Mouse (Mus musculus) stomach, embryonic 15.5 days (tissue): Measurements from ENCODE around the gene Fbxl17. TPM values are rescaled to one million over a fixed set of nuclear protein-coding genes. Genes with fewer than 3 reads are reported as not detected.

Experiments
- ATAC-seq: fragments of 200-750 bp; cut with Nextera tagmentation; 2 replicates; pipeline ENCODE4 v1.8.0; 2017; ENCODE audit warnings: low read depth, moderate number of reproducible peaks, moderate TSS enrichment; ENCODE audit not compliant: insufficient read depth, low FRiP score
- H3K27ac ChIP-seq: fragments of 300-500 bp; sonication (generic); 2 replicates; pipeline ENCODE4 v1.5.1; 2015; ENCODE audit warnings: mild to moderate bottlenecking, inconsistent platforms
- H3K27me3 ChIP-seq: fragments of 300-500 bp; sonication (generic); replicated peaks from 2 replicates; pipeline ENCODE4 v1.6.1; 2015; ENCODE audit warnings: inconsistent platforms
- H3K36me3 ChIP-seq: fragments of 300-500 bp; sonication (generic); 2 replicates; pipeline ENCODE4 v1.6.1; 2015; ENCODE audit warnings: inconsistent platforms
- H3K4me1 ChIP-seq: fragments of 300-500 bp; sonication (generic); 2 replicates; pipeline ENCODE4 v1.6.1; 2015; ENCODE audit warnings: inconsistent platforms
- H3K4me2 ChIP-seq: fragments of 300-500 bp; sonication (generic); 2 replicates; pipeline ENCODE4 v1.6.1; 2015; ENCODE audit warnings: mild to moderate bottlenecking, inconsistent platforms
- H3K4me3 ChIP-seq: fragments of 300-500 bp; sonication (generic); replicated peaks from 2 replicates; pipeline ENCODE4 v1.5.1; 2015; ENCODE audit warnings: inconsistent platforms
- H3K9ac ChIP-seq: fragments of 300-500 bp; sonication (generic); 2 replicates; pipeline ENCODE4 v1.6.1; 2015; ENCODE audit warnings: inconsistent platforms
- H3K9me3 ChIP-seq: fragments of 300-500 bp; sonication (generic); 2 replicates; pipeline ENCODE4 v1.6.1; 2016; ENCODE audit warnings: inconsistent platforms
- WGBS: fragments of 180-500 bp; shearing (Covaris S2); methylation state at CpG from one replicate; pipeline ENCODE4 v1.1.7; 2015; 5-methylcytosine and 5-hydroxymethylcytosine counted together
- polyA plus RNA-seq: library from polyadenylated mRNA; unstranded; fragments of >200 nt; fragmentation: Nextera tagmentation; extraction: Ambion mirVana; gene quantifications from 2 replicates; pipeline ENCODE4 v1.2.1, GENCODE M21; 2015

The Fbxl17 gene
- polyA plus RNA-seq, 1 experiment from 2014 or later: 5.9 TPM

DNA sequence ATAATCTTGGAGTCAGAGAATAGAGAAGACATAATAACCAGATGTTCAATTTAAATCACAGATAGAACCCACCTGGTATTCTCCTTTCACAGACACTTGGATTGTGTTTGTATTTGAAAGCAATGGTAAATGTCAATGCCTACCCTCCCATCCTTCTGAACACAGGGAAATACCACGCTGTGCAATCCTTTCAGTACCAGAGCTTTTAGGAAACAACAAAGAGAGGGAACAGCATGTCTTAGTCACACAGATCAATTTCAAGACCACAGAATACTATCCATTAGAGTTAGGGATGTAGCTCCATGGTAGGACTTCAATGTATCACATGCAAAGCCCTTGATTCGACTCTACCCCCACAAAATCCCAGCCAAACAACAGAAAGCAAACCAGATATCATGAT, 148.1 kb downstream of the Fbxl17 start:
- Histone ChIP-seq H3K4me2 (no peak overlapping the region), H3K27ac (no peak overlapping the region), H3K27me3 (no peaks in the 10 kb centered on the region), H3K4me3 (no peak overlapping the region), H3K4me1 (no peaks in the 10 kb centered on the region), H3K9ac (no peak overlapping the region), H3K36me3 (0 out of 2 replicates have a peak, but pooled peaks cover 4% of the 10 kb centered on the region), H3K9me3 (no peaks in the 10 kb centered on the region)
- ATAC-seq: no peak
- WGBS: 68% methylated on average over 2 of the region's 2 CpGs

GRCm38 (mm10) chr17:63350876-63351509, 148.8 kb downstream of the Fbxl17 start:
- no peaks in the 10 kb centered on the region for H3K9me3 ChIP-seq
- no peak overlapping the region for H3K27ac ChIP-seq
- H3K27me3 ChIP-seq: no peaks in the 10 kb centered on the region
- H3K9ac ChIP-seq: no peak overlapping the region
- H3K4me2 ChIP-seq: no peak overlapping the region
- no peak for ATAC-seq
- no peak overlapping the region for H3K4me3 ChIP-seq
- 0 out of 2 replicates have a peak, but pooled peaks cover 7% of the 10 kb centered on the region for H3K36me3 ChIP-seq
- WGBS: 85% methylated on average over 4 of the region's 4 CpGs
- no peaks in the 10 kb centered on the region for H3K4me1 ChIP-seq

GRCm38 (mm10) chr17:63344101-63344500, 155.7 kb downstream of the Fbxl17 start:
- Histone ChIP-seq H3K27ac (no peak overlapping the region), H3K36me3 (0 out of 2 replicates have a peak, but pooled peaks cover 7% of the 10 kb centered on the region), H3K4me3 (no peak overlapping the region), H3K4me1 (0 out of 2 replicates have a peak, but pooled peaks cover 6% of the 10 kb centered on the region), H3K27me3 (no peaks in the 10 kb centered on the region), H3K4me2 (no peak overlapping the region), H3K9me3 (no peaks in the 10 kb centered on the region), H3K9ac (no peak overlapping the region)
- ATAC-seq: no peak
- WGBS: 69% methylated on average over 5 of the region's 5 CpGs

DNA sequence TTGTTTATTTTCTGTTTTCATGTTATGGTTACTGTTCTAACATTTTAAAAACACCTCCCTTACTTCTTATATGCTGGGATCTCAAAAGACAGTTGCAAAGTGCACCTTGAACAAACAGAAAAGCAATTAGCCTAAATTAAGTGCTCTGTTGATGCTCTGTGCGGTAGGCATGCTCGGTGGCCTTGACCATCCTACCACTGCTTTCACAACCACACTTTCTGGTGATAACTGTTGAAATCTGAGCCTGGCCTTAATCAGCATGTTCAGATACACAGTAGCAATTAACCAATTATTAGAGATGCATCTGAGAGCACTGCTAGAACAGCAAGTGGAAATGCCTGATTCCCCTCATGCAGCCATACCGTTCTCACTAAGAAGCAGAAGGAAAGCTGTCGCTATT, 156.7 kb downstream of the Fbxl17 start:
- ATAC-seq: no peak
- Histone ChIP-seq H3K4me2 (no peak overlapping the region), H3K27me3 (no peaks in the 10 kb centered on the region), H3K4me3 (no peak overlapping the region), H3K4me1 (0 out of 2 replicates have a peak, but pooled peaks cover 6% of the 10 kb centered on the region), H3K27ac (no peak overlapping the region), H3K9me3 (no peaks in the 10 kb centered on the region), H3K36me3 (0 out of 2 replicates have a peak, but pooled peaks cover 7% of the 10 kb centered on the region), H3K9ac (no peak overlapping the region)
- WGBS: 85% methylated on average over 4 of the region's 4 CpGs

DNA sequence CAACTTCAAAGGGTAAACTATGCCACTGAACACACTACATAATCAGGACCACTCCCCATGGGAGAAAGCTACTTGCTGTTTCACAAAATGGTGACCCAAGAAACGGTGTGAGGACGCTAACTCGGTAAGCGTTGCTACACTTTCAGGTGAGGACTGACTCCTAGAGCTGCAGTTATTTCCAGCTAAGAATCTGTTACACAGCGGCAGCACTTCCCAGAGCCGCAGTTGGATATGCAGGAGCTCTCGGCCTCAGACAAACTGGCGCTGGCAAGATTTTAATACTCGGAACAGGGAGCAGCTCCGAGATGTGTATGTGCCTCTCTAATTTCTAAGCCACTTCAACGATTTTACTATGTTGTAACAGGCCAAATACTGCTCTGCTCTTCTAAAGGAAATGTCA, 157.4 kb downstream of the Fbxl17 start:
- 0 out of 2 replicates have a peak, but pooled peaks cover 6% of the 10 kb centered on the region for H3K4me1 ChIP-seq
- H3K9me3 ChIP-seq: no peaks in the 10 kb centered on the region
- 82% methylated on average over 11 of the region's 11 CpGs for WGBS
- H3K4me3 ChIP-seq: no peak overlapping the region
- H3K27ac ChIP-seq: no peak overlapping the region
- no peak overlapping the region for H3K9ac ChIP-seq
- H3K27me3 ChIP-seq: no peaks in the 10 kb centered on the region
- no peak for ATAC-seq
- no peak overlapping the region for H3K4me2 ChIP-seq
- 0 out of 2 replicates have a peak, but pooled peaks cover 4% of the 10 kb centered on the region for H3K36me3 ChIP-seq

- 73% methylated on average over 3 of the region's 3 CpGs for WGBS
- no peak for ATAC-seq
- Histone ChIP-seq H3K4me1 (0 out of 2 replicates have a peak, but pooled peaks cover 6% of the 10 kb centered on the region), H3K9me3 (no peaks in the 10 kb centered on the region), H3K36me3 (no peaks in the 10 kb centered on the region), H3K27me3 (no peaks in the 10 kb centered on the region), H3K9ac (no peak overlapping the region), H3K4me3 (no peak overlapping the region), H3K4me2 (no peak overlapping the region), H3K27ac (no peak overlapping the region)
These were observed 158.6 kb downstream of the Fbxl17 start for GRCm38 (mm10) chr17:63341203-63341602.

- H3K27ac ChIP-seq: no peak overlapping the region
- no peak overlapping the region for H3K4me2 ChIP-seq
- H3K9ac ChIP-seq: no peak overlapping the region
- no peaks in the 10 kb centered on the region for H3K36me3 ChIP-seq
- no peak for ATAC-seq
- no peaks in the 10 kb centered on the region for H3K9me3 ChIP-seq
- H3K27me3 ChIP-seq: no peaks in the 10 kb centered on the region
- 92% methylated on average over 2 of the region's 2 CpGs for WGBS
- H3K4me3 ChIP-seq: no peak overlapping the region
- H3K4me1 ChIP-seq: no peaks in the 10 kb centered on the region
These were observed 170.9 kb downstream of the Fbxl17 start for GRCm38 (mm10) chr17:63328888-63329287.

GRCm38 (mm10) chr17:63326227-63326626, 173.6 kb downstream of the Fbxl17 start:
- 81% methylated on average over 5 of the region's 5 CpGs for WGBS
- Histone ChIP-seq H3K9me3 (no peaks in the 10 kb centered on the region), H3K9ac (no peak overlapping the region), H3K4me1 (no peaks in the 10 kb centered on the region), H3K36me3 (no peaks in the 10 kb centered on the region), H3K4me2 (no peak overlapping the region), H3K27me3 (no peaks in the 10 kb centered on the region), H3K4me3 (no peak overlapping the region), H3K27ac (no peak overlapping the region)
- no peak for ATAC-seq

DNA sequence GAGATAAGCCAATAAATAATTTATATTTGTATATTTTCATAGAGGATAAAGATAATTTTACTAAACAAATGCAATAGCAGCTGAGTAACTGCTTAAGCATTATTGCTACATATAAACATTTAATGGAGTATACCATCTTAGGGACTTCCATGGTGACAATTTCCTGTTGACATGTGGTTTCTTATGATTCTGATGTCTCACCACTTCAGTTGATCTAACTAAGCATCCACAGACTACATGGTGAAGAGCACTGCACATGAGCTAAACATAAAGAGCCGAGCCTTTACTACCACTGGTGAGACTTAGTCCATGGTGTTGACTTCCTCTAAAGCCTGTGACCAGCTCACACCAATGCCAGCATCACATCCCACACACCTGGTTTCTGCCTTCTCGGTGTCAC, 175.1 kb downstream of the Fbxl17 start:
- Histone ChIP-seq H3K9me3 (no peaks in the 10 kb centered on the region), H3K9ac (no peak overlapping the region), H3K4me3 (no peak overlapping the region), H3K4me2 (no peak overlapping the region), H3K27ac (no peak overlapping the region), H3K36me3 (no peaks in the 10 kb centered on the region), H3K27me3 (no peaks in the 10 kb centered on the region), H3K4me1 (no peaks in the 10 kb centered on the region)
- no peak for ATAC-seq
- 86% methylated on average over 2 of the region's 2 CpGs for WGBS

DNA sequence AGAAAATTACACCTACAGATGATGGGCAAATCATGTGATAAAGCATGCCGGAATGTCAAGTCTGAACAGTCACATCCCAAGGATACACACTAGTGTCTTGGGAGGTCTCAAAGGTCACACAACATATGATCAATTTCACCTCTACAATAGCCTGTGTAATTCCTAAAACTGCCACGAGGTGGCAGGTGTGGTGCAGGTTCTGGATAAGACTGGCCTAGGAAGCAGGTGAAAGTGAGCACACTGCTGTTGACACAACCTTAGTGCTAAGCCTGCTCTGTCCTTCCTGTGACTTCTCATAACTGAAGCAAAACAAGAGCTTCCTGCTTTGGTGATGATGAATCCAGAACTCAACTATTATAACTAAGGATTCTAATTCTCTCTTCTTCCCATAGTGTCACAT, 175.8 kb downstream of the Fbxl17 start:
- Histone ChIP-seq H3K36me3 (no peaks in the 10 kb centered on the region), H3K4me3 (no peak overlapping the region), H3K27ac (no peak overlapping the region), H3K27me3 (no peaks in the 10 kb centered on the region), H3K4me2 (no peak overlapping the region), H3K4me1 (no peaks in the 10 kb centered on the region), H3K9me3 (no peaks in the 10 kb centered on the region), H3K9ac (no peak overlapping the region)
- ATAC-seq: peak; percentile 75; the same call in 1 of the 2 replicates
- WGBS: 33% methylated on average over 2 of the region's 2 CpGs

GRCm38 (mm10) chr17:63322846-63323245, 177.0 kb downstream of the Fbxl17 start:
- no peaks in the 10 kb centered on the region for H3K9me3 ChIP-seq
- WGBS: 83% methylated on average over 7 of the region's 7 CpGs
- no peak overlapping the region for H3K4me3 ChIP-seq
- ATAC-seq: no peak
- H3K36me3 ChIP-seq: no peaks in the 10 kb centered on the region
- H3K4me2 ChIP-seq: no peak overlapping the region
- H3K27me3 ChIP-seq: no peaks in the 10 kb centered on the region
- H3K9ac ChIP-seq: no peak overlapping the region
- H3K27ac ChIP-seq: no peak overlapping the region
- 0 out of 2 replicates have a peak, but pooled peaks cover 3% of the 10 kb centered on the region for H3K4me1 ChIP-seq

DNA sequence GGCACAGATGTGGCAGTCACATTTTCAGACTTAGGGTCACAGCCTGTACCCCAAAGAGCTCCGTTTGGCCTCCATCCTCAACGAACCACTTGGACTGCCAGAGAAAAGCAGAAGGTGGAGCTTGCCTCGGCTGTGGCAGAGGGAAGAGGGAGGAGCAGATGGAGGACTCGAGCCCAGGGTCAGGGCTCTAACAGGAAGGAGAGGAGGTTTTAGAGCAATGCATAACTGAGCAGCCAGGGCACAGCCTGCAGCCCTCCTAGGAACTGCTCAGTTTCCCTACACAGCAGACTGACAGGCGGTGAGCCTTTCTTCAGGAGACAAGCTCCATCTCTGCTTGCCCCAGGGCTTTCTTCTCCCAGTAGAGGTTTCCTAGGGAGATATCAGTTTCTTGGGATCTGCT, 178.5 kb downstream of the Fbxl17 start:
- ATAC-seq: no peak
- H3K4me1 ChIP-seq: 0 out of 2 replicates have a peak, but pooled peaks cover 6% of the 10 kb centered on the region
- no peak overlapping the region for H3K9ac ChIP-seq
- no peak overlapping the region for H3K27ac ChIP-seq
- no peaks in the 10 kb centered on the region for H3K27me3 ChIP-seq
- WGBS: 37% methylated on average over 5 of the region's 5 CpGs
- H3K9me3 ChIP-seq: no peaks in the 10 kb centered on the region
- H3K36me3 ChIP-seq: no peaks in the 10 kb centered on the region
- no peak overlapping the region for H3K4me2 ChIP-seq
- no peak overlapping the region for H3K4me3 ChIP-seq
